Mouse (Mus musculus): ENCODE measurements around the gene Becn1.

DNA sequence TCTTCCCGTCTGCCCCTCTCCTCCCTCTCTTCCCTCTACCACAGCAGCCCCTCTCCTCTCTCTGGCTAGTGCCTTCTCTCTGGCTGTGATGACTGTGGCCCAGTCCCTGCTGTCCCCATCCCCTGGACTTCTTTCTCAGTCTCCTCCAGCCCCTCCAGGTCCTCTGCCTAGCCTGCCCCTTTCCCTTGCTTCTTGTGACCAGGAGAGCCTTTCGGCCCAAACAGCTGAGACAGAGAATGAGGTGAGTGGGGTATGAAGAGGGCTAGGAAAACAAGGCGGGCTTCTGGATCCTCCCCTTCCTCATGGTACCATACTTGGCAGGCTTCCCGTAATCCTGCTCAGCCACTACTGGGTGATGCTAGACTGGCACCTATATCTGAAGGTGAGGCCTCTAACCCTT lies 26.8 kb downstream of the Becn1 start:
- TF ChIP-seq CTCF (IDR thresholded peaks at IDR 0.05; ENCODE audit: borderline replicate concordance, extremely low read depth, insufficient read depth, insufficient read length): no peak
- TF ChIP-seq POLR2A (IDR thresholded peaks at IDR 0.05; ENCODE audit: borderline replicate concordance, extremely low read depth, insufficient read depth, insufficient read length, poor library complexity, severe bottlenecking): no peak

All from brain, embryonic 14.5 days (tissue).